Mouse (Mus musculus) forebrain, embryonic 15.5 days (tissue): ENCODE measurements around the gene Nelfb. TPM values are rescaled to one million over a fixed set of nuclear protein-coding genes. Genes with fewer than 3 reads are reported as not detected.
"Not testable (repeated sequence)": the region's sequence is repeated elsewhere in the genome, so short reads cannot be mapped to it uniquely, and the experiment has no call there.

Experiments used
- ATAC-seq: fragments of 200-750 bp; cut with Nextera tagmentation; replicated peaks from 2 replicates; pipeline ENCODE4 v1.8.0; 2017; ENCODE audit warnings: mild to moderate bottlenecking, moderate TSS enrichment, moderate library complexity
- H3K27ac ChIP-seq: fragments of 300-500 bp; sonication (generic); replicated peaks from 2 replicates; pipeline ENCODE4 v1.5.1; 2015; ENCODE audit warnings: mild to moderate bottlenecking, inconsistent platforms
- H3K27me3 ChIP-seq: fragments of 300-500 bp; sonication (generic); 2 replicates; pipeline ENCODE4 v1.6.1; 2015; ENCODE audit warnings: inconsistent platforms
- H3K36me3 ChIP-seq: fragments of 300-500 bp; sonication (generic); 2 replicates; pipeline ENCODE4 v1.6.1; 2015; ENCODE audit warnings: mild to moderate bottlenecking, inconsistent platforms
- H3K4me1 ChIP-seq: fragments of 300-500 bp; sonication (generic); 2 replicates; pipeline ENCODE4 v1.6.1; 2015; ENCODE audit warnings: inconsistent platforms
- H3K4me2 ChIP-seq: fragments of 300-500 bp; sonication (generic); replicated peaks from 2 replicates; pipeline ENCODE4 v1.6.1; 2015; ENCODE audit warnings: mild to moderate bottlenecking, inconsistent platforms
- H3K4me3 ChIP-seq: fragments of 300-500 bp; sonication (generic); 2 replicates; pipeline ENCODE4 v1.5.1; 2015; ENCODE audit warnings: mild to moderate bottlenecking, inconsistent platforms
- H3K9ac ChIP-seq: fragments of 300-500 bp; sonication (generic); replicated peaks from 2 replicates; pipeline ENCODE4 v1.6.1; 2015; ENCODE audit warnings: mild to moderate bottlenecking, inconsistent platforms
- H3K9me3 ChIP-seq: fragments of 300-500 bp; sonication (generic); 2 replicates; pipeline ENCODE4 v1.6.1; 2016; ENCODE audit warnings: inconsistent platforms
- whole genome bisulfite sequencing: fragments of 180-500 bp; shearing (Covaris S2); methylation state at CpG from one replicate; pipeline ENCODE4 v1.1.7; 2015; ENCODE audit warnings: mixed read lengths; 5-methylcytosine and 5-hydroxymethylcytosine counted together
- polyA plus RNA-seq: library from polyadenylated mRNA; unstranded; fragments of >200 nt; fragmentation: Nextera tagmentation; extraction: Ambion mirVana; gene quantifications from 2 replicates; pipeline ENCODE4 v1.2.1, GENCODE M21; 2015

Nelfb gene
- 96.7 and 102 TPM in 2 replicates for polyA plus RNA-seq

GRCm38 (mm10) chr2:25211121-25211670, at the start of gene Nelfb:
Nelfb (minus strand) TSS chr2:25211489.
- WGBS: under 1% methylated on average over 44 of the region's 44 CpGs

GRCm38 (mm10) chr2:25258887-25259286, 47.6 kb upstream of the Nelfb start:
- Histone ChIP-seq H3K4me3 (no peak overlapping the region), H3K4me2 (no peak overlapping the region), H3K4me1 (peaks cover 39% of the 10 kb centered on the region), H3K27ac (no peak overlapping the region), H3K9me3 (no peaks in the 10 kb centered on the region), H3K9ac (no peak overlapping the region), H3K27me3 (peaks cover 8% of the 10 kb centered on the region; the same call in 1 of the 2 replicates), H3K36me3 (no peaks in the 10 kb centered on the region)
- no peak for ATAC-seq
- 44% methylated on average over 2 of the region's 2 CpGs for WGBS

More at GRCm38 (mm10) chr2:25211121-25211670, at the start of gene Nelfb:
- Histone ChIP-seq H3K9me3 (no peaks in the 10 kb centered on the region), H3K9ac (peak within 1 kb of the TSS; percentile 78), H3K27ac (peak within 1 kb of the TSS; percentile 81), H3K36me3 (peaks cover 7% of the 10 kb centered on the region; the same call in 1 of the 2 replicates), H3K4me2 (peak within 1 kb of the TSS; percentile 64), H3K4me1 (peaks cover 27% of the 10 kb centered on the region), H3K4me3 (peak within 1 kb of the TSS; percentile 61), H3K27me3 (no peaks in the 10 kb centered on the region)
- peak; percentile 91 for ATAC-seq

DNA sequence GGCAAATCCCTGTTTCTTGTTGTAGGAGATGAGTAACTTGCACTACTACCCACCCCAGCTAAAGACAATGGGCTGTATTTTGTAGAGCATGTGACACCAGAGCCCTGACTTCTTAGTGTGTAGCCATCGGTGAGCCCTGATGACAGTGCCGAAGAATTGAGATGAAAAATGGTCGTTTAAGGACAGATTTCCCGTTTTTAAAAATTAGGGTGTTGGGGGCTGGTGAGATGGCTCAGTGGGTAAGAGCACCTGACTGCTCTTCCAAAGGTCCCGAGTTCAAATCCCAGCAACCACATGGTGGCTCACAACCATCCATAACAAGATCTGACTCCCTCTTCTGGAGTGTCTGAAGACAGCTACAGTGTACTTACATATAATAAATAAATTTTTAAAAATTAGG, 46.0 kb upstream of the Nelfb start:
- not testable (repeated sequence) for H3K4me2 ChIP-seq, H3K9ac ChIP-seq, H3K27me3 ChIP-seq, H3K27ac ChIP-seq, ATAC-seq, H3K4me3 ChIP-seq, H3K9me3 ChIP-seq, H3K36me3 ChIP-seq
- WGBS: 91% methylated on average over 5 of the region's 5 CpGs
- peaks cover 29% of the 10 kb centered on the region for H3K4me1 ChIP-seq

- not testable (repeated sequence) for H3K36me3 ChIP-seq, H3K27me3 ChIP-seq, ATAC-seq, H3K9me3 ChIP-seq, H3K27ac ChIP-seq
- Histone ChIP-seq H3K4me1 (peaks cover 24% of the 10 kb centered on the region), H3K9ac (peak overlapping the region; percentile 87), H3K4me3 (peak overlapping the region; percentile 88), H3K4me2 (peak overlapping the region; percentile 98)
- whole genome bisulfite sequencing: 58% methylated on average over 12 of the region's 12 CpGs
These were observed 45.3 kb upstream of the Nelfb start for GRCm38 (mm10) chr2:25256443-25257109.

GRCm38 (mm10) chr2:25255284-25255779, 44.0 kb upstream of the Nelfb start, which contains the start of gene Tmem203:
Tmem203 (plus strand) TSS chr2:25255439.
- peak; percentile 92 for ATAC-seq
- H3K4me1 ChIP-seq: peaks cover 24% of the 10 kb centered on the region
- H3K27me3 ChIP-seq: no peaks in the 10 kb centered on the region
- no peaks in the 10 kb centered on the region for H3K9me3 ChIP-seq
- H3K27ac ChIP-seq: peak within 1 kb of the TSS; percentile 84
- peak within 1 kb of the TSS; percentile 98 for H3K4me2 ChIP-seq
- H3K9ac ChIP-seq: peak within 1 kb of the TSS; percentile 87
- H3K4me3 ChIP-seq: peak within 1 kb of the TSS; percentile 88
- under 1% methylated on average over 39 of the region's 39 CpGs for WGBS
- H3K36me3 ChIP-seq: peaks cover under 1% of the 10 kb centered on the region; the same call in 1 of the 2 replicates

DNA sequence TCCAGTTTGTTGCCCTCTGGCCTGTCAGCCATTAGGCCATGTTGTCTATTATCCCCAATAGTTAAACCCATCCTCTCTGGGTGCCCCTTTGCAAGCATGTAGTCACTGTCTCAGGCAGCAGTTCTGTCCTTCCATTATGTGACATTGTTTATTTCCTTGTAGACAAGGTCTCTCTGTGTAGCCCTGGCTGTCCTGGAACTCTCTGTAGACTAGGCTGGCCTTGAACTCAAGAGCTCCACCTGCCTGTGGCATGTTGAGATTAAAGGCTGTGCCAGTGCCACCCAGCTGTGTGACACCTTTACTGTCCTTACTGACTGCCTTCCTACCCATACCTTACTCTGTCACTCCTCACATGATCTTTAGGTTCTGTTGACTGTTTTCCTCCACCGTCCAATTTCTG, 41.0 kb upstream of the Nelfb start:
- Histone ChIP-seq H3K9me3 (no peaks in the 10 kb centered on the region), H3K27ac (no peak overlapping the region), H3K9ac (no peak overlapping the region), H3K4me1 (peaks cover 22% of the 10 kb centered on the region), H3K36me3 (peaks cover 21% of the 10 kb centered on the region), H3K27me3 (no peaks in the 10 kb centered on the region), H3K4me3 (no peak overlapping the region), H3K4me2 (no peak overlapping the region)
- no peak for ATAC-seq
- WGBS: 81% methylated on average over 1 of the region's 1 CpGs

GRCm38 (mm10) chr2:25246183-25247072, 35.1 kb upstream of the Nelfb start, which contains the start of gene AL732309.1:
AL732309.1 (minus strand) TSS chr2:25246863.
- H3K4me2 ChIP-seq: no peak within 1 kb of the TSS
- H3K9ac ChIP-seq: no peak within 1 kb of the TSS
- no peak within 1 kb of the TSS for H3K4me3 ChIP-seq
- no peak for ATAC-seq
- no peaks in the 10 kb centered on the region for H3K9me3 ChIP-seq
- H3K36me3 ChIP-seq: peaks cover 35% of the 10 kb centered on the region
- H3K4me1 ChIP-seq: peaks cover 19% of the 10 kb centered on the region
- H3K27me3 ChIP-seq: no peaks in the 10 kb centered on the region
- H3K27ac ChIP-seq: no peak within 1 kb of the TSS
- 90% methylated on average over 10 of the region's 10 CpGs for WGBS

DNA sequence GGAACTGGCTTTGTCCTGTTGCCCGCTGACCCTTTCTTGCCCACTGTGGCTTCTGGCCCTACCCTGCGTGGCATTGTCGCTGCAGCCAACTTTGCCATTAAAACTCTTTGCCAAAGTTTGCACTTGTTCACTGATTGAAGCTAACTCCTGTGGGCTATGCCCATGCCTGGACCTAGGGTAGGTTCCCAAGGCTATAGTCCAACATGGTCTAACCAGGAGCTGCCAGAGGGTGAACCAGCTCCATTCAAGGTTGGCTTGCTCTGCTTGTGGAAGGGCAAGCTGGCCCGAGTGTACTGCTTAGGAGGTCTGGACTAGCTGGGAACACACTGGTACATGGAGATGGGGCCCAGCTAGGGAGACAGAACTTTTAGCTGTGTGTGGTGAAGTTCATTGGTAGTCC, 32.9 kb upstream of the Nelfb start:
- no peaks in the 10 kb centered on the region for H3K9me3 ChIP-seq
- WGBS: 91% methylated on average over 4 of the region's 4 CpGs
- H3K27me3 ChIP-seq: no peaks in the 10 kb centered on the region
- H3K4me1 ChIP-seq: peaks cover 29% of the 10 kb centered on the region
- peaks cover 24% of the 10 kb centered on the region for H3K36me3 ChIP-seq
- no peak overlapping the region for H3K4me2 ChIP-seq
- H3K27ac ChIP-seq: no peak overlapping the region
- no peak overlapping the region for H3K9ac ChIP-seq
- no peak for ATAC-seq
- H3K4me3 ChIP-seq: no peak overlapping the region

DNA sequence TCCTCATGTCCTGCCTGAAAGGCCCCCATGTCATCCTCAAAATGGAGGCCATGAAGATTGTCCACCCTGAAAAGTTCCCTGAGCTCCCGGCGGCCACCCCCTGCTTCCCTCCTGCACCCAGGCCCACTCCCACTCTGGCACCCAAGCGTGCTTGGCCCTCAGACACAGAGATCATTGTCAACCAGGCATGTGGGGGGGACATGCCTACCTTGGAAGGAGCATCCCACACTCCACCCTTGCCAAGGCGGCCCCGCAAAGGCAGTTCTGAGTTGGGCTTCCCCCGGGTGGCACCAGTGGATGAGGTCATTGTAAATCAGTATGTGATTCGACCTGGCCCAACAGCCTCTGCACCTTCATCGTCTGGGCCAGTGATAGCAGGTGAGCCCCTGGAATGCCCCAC, 32.1 kb upstream of the Nelfb start:
- ATAC-seq: no peak
- H3K27me3 ChIP-seq: no peaks in the 10 kb centered on the region
- 77% methylated on average over 8 of the region's 8 CpGs for WGBS
- peak overlapping the region; percentile 91 for H3K4me2 ChIP-seq
- peaks cover 29% of the 10 kb centered on the region for H3K4me1 ChIP-seq
- no peak overlapping the region for H3K27ac ChIP-seq
- no peaks in the 10 kb centered on the region for H3K9me3 ChIP-seq
- peak overlapping the region; percentile 73 for H3K9ac ChIP-seq
- peaks cover 21% of the 10 kb centered on the region; the same call in 1 of the 2 replicates for H3K36me3 ChIP-seq
- peak overlapping the region; percentile 59 for H3K4me3 ChIP-seq

DNA sequence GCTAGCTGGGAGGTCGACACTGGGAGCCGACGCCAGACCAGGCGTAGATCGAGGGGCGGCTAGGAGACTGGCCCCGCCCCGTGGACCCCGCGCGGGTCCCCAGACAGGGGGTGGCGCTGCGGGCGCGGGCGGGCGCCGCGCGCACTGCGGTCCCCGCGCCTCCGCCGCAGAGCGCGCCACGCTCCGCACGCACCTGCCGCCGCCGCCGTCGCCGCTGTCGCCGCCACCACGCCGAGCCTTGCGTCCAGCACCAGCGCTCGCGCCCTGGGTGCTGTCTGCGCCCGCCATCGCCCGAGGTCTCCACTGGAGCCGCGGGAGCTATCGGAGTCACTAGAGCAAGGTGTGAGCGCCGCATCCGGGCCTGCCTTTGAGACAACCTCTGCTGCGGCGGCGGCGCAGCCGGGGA, 30.8 kb upstream of the Nelfb start, which contains the start of the genes Rnf208 and Cysrt1:
Gene Rnf208, plus strand, starts transcription at position 155 of the 406 bp plus-strand sequence.
Gene Cysrt1, minus strand, starts transcription at position 352 of the 406 bp plus-strand sequence.
- under 1% methylated on average over 57 of the region's 59 CpGs for WGBS
- ATAC-seq: peak; percentile 49
- peak within 1 kb of the TSS; percentile 73 for H3K9ac ChIP-seq

DNA sequence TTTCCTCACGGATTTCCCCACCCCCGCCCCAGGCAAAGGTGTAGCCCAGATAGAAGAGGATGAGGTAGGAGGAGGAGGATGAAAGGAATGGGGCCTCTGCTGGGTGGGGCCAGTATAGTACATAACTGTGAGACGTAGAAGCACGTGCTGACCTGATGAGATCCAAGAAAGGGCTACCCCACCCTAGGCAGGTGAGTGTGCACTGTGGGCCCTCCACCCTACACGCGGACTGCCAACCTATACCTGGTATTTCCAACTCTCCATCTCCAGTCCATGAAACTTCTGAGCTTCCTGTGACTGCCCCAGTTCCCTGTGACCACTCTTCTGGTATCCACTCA, 30.1 kb upstream of the Nelfb start:
- peaks cover 29% of the 10 kb centered on the region for H3K4me1 ChIP-seq
- peak overlapping the region; percentile 77 for H3K27ac ChIP-seq
- peak overlapping the region; percentile 73 for H3K9ac ChIP-seq
- peak; percentile 15; the same call in 1 of the 2 replicates for ATAC-seq
- H3K36me3 ChIP-seq: peaks cover 9% of the 10 kb centered on the region; the same call in 1 of the 2 replicates
- no peaks in the 10 kb centered on the region for H3K9me3 ChIP-seq
- peaks cover 5% of the 10 kb centered on the region; the same call in 1 of the 2 replicates for H3K27me3 ChIP-seq
- peak overlapping the region; percentile 91 for H3K4me2 ChIP-seq
- 17% methylated on average over 6 of the region's 6 CpGs for WGBS
- H3K4me3 ChIP-seq: peak overlapping the region; percentile 59

More for the DNA sequence above, 30.8 kb upstream of the Nelfb start, which contains the start of the genes Rnf208 and Cysrt1:
- Histone ChIP-seq H3K4me3 (peak within 1 kb of the TSS; percentile 59), H3K9me3 (no peaks in the 10 kb centered on the region), H3K27me3 (peaks cover 5% of the 10 kb centered on the region; the same call in 1 of the 2 replicates), H3K27ac (peak within 1 kb of the TSS; percentile 77), H3K4me1 (peaks cover 29% of the 10 kb centered on the region), H3K36me3 (peaks cover 12% of the 10 kb centered on the region; the same call in 1 of the 2 replicates), H3K4me2 (peak within 1 kb of the TSS; percentile 91)
